Comparison of ENCODE assay signal across 9 mouse cellular contexts in genomic region chr6:22026358-22026673, GRCm38 (mm10). TPM values are rescaled to one million over a fixed set of nuclear protein-coding genes. Genes with fewer than 3 reads are reported as not detected.
A peak's percentile ranks its signal among the peaks of the same experiment; 100 is the strongest.
DNase-seq lines count a peak whose midpoint lies in the region; ATAC-seq and TF ChIP-seq lines count a peak whose summit lies in the region.
"Had no signal": no experiment of that assay in that cellular context is flagged by ENCODE, and none has a peak within 500 bp of the region (broad histone marks: within the 10 kb centered on the region; RNA-seq: fewer than 3 reads in every experiment).

No protein-coding gene starts in this region.

- H3K4me3 ChIP-seq in gastrocnemius, adult 2 months = peak overlapping the region; percentile 60
- H3K4me3 ChIP-seq in brown adipose tissue, adult 24 weeks (ENCODE audit: insufficient read depth, low read depth, low read length) = peak overlapping the region; percentile 13; the same call in 1 of the 2 replicates
- peak overlapping the region; percentile 20 for H3K4me3 ChIP-seq in heart, postnatal 0 days (ENCODE audit: low read depth, low read length)
- peak overlapping the region; percentile 33 for H3K4me3 ChIP-seq in liver, embryonic 15.5 days (replicated peaks)
- no peak overlapping the region for H3K4me3 ChIP-seq in thymus, adult 2 months (ENCODE audit: control insufficient read depth, insufficient read depth, low read length)
- H3K4me3 ChIP-seq: myocyte had no signal

- no peak for TF ChIP-seq POLR2A in thymus, adult 2 months (IDR thresholded peaks at IDR 0.05; ENCODE audit: control insufficient read depth, extremely low read depth, insufficient read depth, low read length, poor library complexity)

- peak overlapping the region; percentile 68 for H3K27ac ChIP-seq in gastrocnemius, adult 2 months
- peak overlapping the region; percentile 60; the same call in 1 of the 2 replicates for H3K27ac ChIP-seq in brown adipose tissue, adult 24 weeks (replicated peaks; ENCODE audit: low read depth, low read length)
- H3K27ac ChIP-seq in heart, postnatal 0 days (ENCODE audit: low read depth) = peak overlapping the region; percentile 30; the same call in 1 of the 2 replicates
- H3K27ac ChIP-seq in liver, embryonic 15.5 days (replicated peaks) = peak overlapping the region; percentile 24; the same call in 1 of the 2 replicates
- no peak overlapping the region for H3K27ac ChIP-seq in thymus, adult 2 months (ENCODE audit: control insufficient read depth, insufficient read depth, low read length)

- H3K36me3 ChIP-seq in heart, postnatal 0 days (replicated peaks; ENCODE audit: control insufficient read depth, insufficient read depth, low read length) = no peaks in the 10 kb centered on the region
- H3K36me3 ChIP-seq in liver, embryonic 15.5 days (replicated peaks) = no peaks in the 10 kb centered on the region
- no peaks in the 10 kb centered on the region for H3K36me3 ChIP-seq in thymus, adult 2 months (ENCODE audit: control insufficient read depth, insufficient read depth, low read length)

- no peak for TF ChIP-seq EP300 in heart, postnatal 0 days (IDR thresholded peaks at IDR 0.05; ENCODE audit: low read depth)

- intact Hi-C loops in gastrocnemius, adult 2 months (cut with DNase I) = no loop called here

- H3K9me3 ChIP-seq in heart, postnatal 0 days (replicated peaks; ENCODE audit: control insufficient read depth, low read length) = no peaks in the 10 kb centered on the region
- no peaks in the 10 kb centered on the region for H3K9me3 ChIP-seq in liver, embryonic 15.5 days (replicated peaks)

- H3K4me2 ChIP-seq in heart, postnatal 0 days (ENCODE audit: low read depth, low read length) = peak overlapping the region; percentile 47
- peak overlapping the region; percentile 50 for H3K4me2 ChIP-seq in liver, embryonic 15.5 days

- ATAC-seq in heart, postnatal 0 days (ENCODE audit: insufficient read depth, low read depth) = no peak
- ATAC-seq in liver, embryonic 15.5 days (ENCODE audit: insufficient read depth) = no peak

- H3K27me3 ChIP-seq in heart, postnatal 0 days (ENCODE audit: control insufficient read depth, insufficient read depth, low read length) = no peaks in the 10 kb centered on the region
- H3K27me3 ChIP-seq in liver, embryonic 15.5 days = no peaks in the 10 kb centered on the region
- no peaks in the 10 kb centered on the region for H3K27me3 ChIP-seq in thymus, adult 2 months (ENCODE audit: control insufficient read depth, insufficient read depth, low read length)

- no peak for DNase-seq in gastrocnemius, adult 2 months
- no peak for DNase-seq in gastrocnemius, postnatal 10 days
- no peak for DNase-seq in heart, postnatal 0 days (ENCODE audit: low spot score)
- no peak for DNase-seq in adrenal gland, adult 8-10 months
- DNase-seq in adipocyte (ENCODE audit: low spot score) = no peak
- no peak for DNase-seq in thymus, adult 2 months

- no peak overlapping the region for H3K9ac ChIP-seq in heart, postnatal 0 days (replicated peaks; ENCODE audit: low read depth, low read length)
- no peak overlapping the region; the same call in 1 of the 2 replicates for H3K9ac ChIP-seq in liver, embryonic 15.5 days

- 51% methylated on average over 4 of the region's 4 CpGs for WGBS in heart, postnatal 0 days
- WGBS in liver, embryonic 15.5 days (ENCODE audit: insufficient replicate concordance) = 19% methylated on average over 4 of the region's 4 CpGs
- 14% methylated on average over 4 of the region's 4 CpGs for WGBS in thymus, adult 2 months

- peaks cover 10% of the 10 kb centered on the region for H3K4me1 ChIP-seq in brown adipose tissue, adult 24 weeks (ENCODE audit: control insufficient read depth, insufficient read depth, insufficient read length, low read length)
- no peaks in the 10 kb centered on the region for H3K4me1 ChIP-seq in heart, postnatal 0 days (ENCODE audit: control insufficient read depth, insufficient read depth)
- H3K4me1 ChIP-seq in liver, embryonic 15.5 days (replicated peaks) = peaks cover 7% of the 10 kb centered on the region; the same call in 1 of the 2 replicates
- no peaks in the 10 kb centered on the region for H3K4me1 ChIP-seq in thymus, adult 2 months (replicated peaks; ENCODE audit: control insufficient read depth, insufficient read depth, low read length)

- TF ChIP-seq CTCF in gastrocnemius, adult 2 months (IDR thresholded peaks at IDR 0.05) = no peak
- TF ChIP-seq CTCF in heart, postnatal 0 days (IDR thresholded peaks at IDR 0.05; ENCODE audit: low read depth) = no peak
- TF ChIP-seq CTCF in thymus, adult 2 months (IDR thresholded peaks at IDR 0.05; ENCODE audit: borderline replicate concordance, control insufficient read depth, extremely low read depth, insufficient read depth, low read length, poor library complexity) = no peak

RNA-seq across cellular contexts. Expression of gene Cped1, which starts 40.6 kb away (rescaled TPM):
- 10 to 100 TPM; 22.4 to 24.5 TPM for total RNA-seq in gastrocnemius, adult 2 months (2021)
- 10 to 100 TPM; 15.9 to 27.6 TPM for total RNA-seq in gastrocnemius, postnatal 10 days (2021)
- polyA plus RNA-seq in brown adipose tissue, adult 24 weeks (2012; ENCODE audit: insufficient read depth, insufficient read length, missing spikeins) = 37.5 and 39.6 TPM in 2 replicates
- 6.1 and 13.2 TPM in 2 replicates for total RNA-seq in heart, postnatal 0 days (2014; rRNA removed; ENCODE audit: low replicate concordance)
- 3.6 and 3.9 TPM in 2 replicates for polyA plus RNA-seq in heart, postnatal 0 days (2015; fragmentation: Nextera tagmentation; extraction: Ambion mirVana)
- 3.7 and 3.9 TPM in 2 replicates for polyA plus RNA-seq in liver, embryonic 15.5 days (2015; fragmentation: Nextera tagmentation; extraction: Ambion mirVana)
- total RNA-seq in adrenal gland, adult 8-10 months (2022) = 10 to 100 TPM; 49.0 to 62.4 (median 51.9) TPM
- polyA plus RNA-seq in thymus, adult 2 months (2012; rRNA removed) = 1.7 and 2.4 TPM in 2 replicates
